15 mouse cellular contexts compared by ENCODE assay signal in genomic region chr17:78994931-78995820, GRCm38 (mm10). TPM values are rescaled to one million over a fixed set of nuclear protein-coding genes. Genes with fewer than 3 reads are reported as not detected.
A peak's percentile ranks its signal among the peaks of the same experiment; 100 is the strongest.
DNase-seq lines count a peak whose midpoint lies in the region; TF ChIP-seq lines count a peak whose summit lies in the region.
"Had no signal": no experiment of that assay in that cellular context is flagged by ENCODE, and none has a peak within 500 bp of the region (broad histone marks: within the 10 kb centered on the region; RNA-seq: fewer than 3 reads in every experiment).

No protein-coding gene starts in this region.

- peak; percentile 20 for DNase-seq in adrenal gland, postnatal 10 days
- no peak for DNase-seq in adrenal gland, adult 18-20 months (ENCODE audit: low spot score in 2 of 2)
- peak; percentile 72 for DNase-seq in kidney, adult 2 months
- no peak for DNase-seq in kidney, postnatal 4 days
- DNase-seq in 3T3-L1 (ENCODE audit: low read depth, low spot score): peak; percentile 78
- no peak for DNase-seq in cerebellum, postnatal 4 days (ENCODE audit: low spot score in 2 of 2)
- DNase-seq in thymus, postnatal 0 days (ENCODE audit: low spot score): no peak
- DNase-seq: cerebellum, adult 11 months; right cerebral cortex, postnatal 25 days; thymus, postnatal 36 days had no signal

- no peak for TF ChIP-seq CTCF in kidney, adult 2 months (conservative IDR thresholded peaks at IDR 0.05; ENCODE audit: insufficient read depth, insufficient read length, low read depth, low read length)
- TF ChIP-seq CTCF in embryonic fibroblast, embryonic 13.5 days (IDR thresholded peaks at IDR 0.05; ENCODE audit: borderline replicate concordance, insufficient read depth, low read length): no peak

- H3K27me3 ChIP-seq in kidney, adult 2 months (replicated peaks; ENCODE audit: control insufficient read depth, insufficient read depth, low read length): no peaks in the 10 kb centered on the region
- H3K27me3 ChIP-seq: hindbrain, embryonic 12.5 days; stomach, embryonic 15.5 days had no signal

- peaks cover 17% of the 10 kb centered on the region for H3K4me1 ChIP-seq in kidney, adult 2 months (ENCODE audit: control insufficient read depth, insufficient read depth, low read length)
- peaks cover 19% of the 10 kb centered on the region for H3K4me1 ChIP-seq in embryonic fibroblast, embryonic 13.5 days (ENCODE audit: control insufficient read depth, insufficient read depth, low read length)
- H3K4me1 ChIP-seq: hindbrain, embryonic 12.5 days had no signal

- no peak overlapping the region for H3K4me3 ChIP-seq in kidney, adult 2 months (ENCODE audit: insufficient read depth, low read depth, low read length)
- no peak overlapping the region for H3K4me3 ChIP-seq in embryonic fibroblast, embryonic 13.5 days (ENCODE audit: insufficient read depth, low read length)
- H3K4me3 ChIP-seq: erythroblast, embryonic 14.5 days; hindbrain, embryonic 12.5 days; stomach, embryonic 15.5 days had no signal

- peak overlapping the region; percentile 93 for H3K27ac ChIP-seq in kidney, adult 2 months (ENCODE audit: insufficient read depth, low read depth, low read length)
- peak overlapping the region; percentile 65 for H3K27ac ChIP-seq in embryonic fibroblast, embryonic 13.5 days (ENCODE audit: insufficient read depth, low read length)
- H3K27ac ChIP-seq: hindbrain, embryonic 12.5 days; liver, embryonic 14.5 days; stomach, embryonic 15.5 days had no signal

- no peak for TF ChIP-seq POLR2A in kidney, adult 2 months (IDR thresholded peaks at IDR 0.05; ENCODE audit: low read depth, low read length)
- no peak for TF ChIP-seq POLR2A in embryonic fibroblast, embryonic 13.5 days (IDR thresholded peaks at IDR 0.05; ENCODE audit: low read depth, low read length)

- no peaks in the 10 kb centered on the region for H3K36me3 ChIP-seq in kidney, adult 2 months (ENCODE audit: control insufficient read depth, insufficient read depth, low read length)
- H3K36me3 ChIP-seq: hindbrain, embryonic 12.5 days; stomach, embryonic 15.5 days had no signal

- WGBS in kidney, adult 2 months: 14% methylated on average over 9 of the region's 9 CpGs

RNA-seq across cellular contexts. Expression of gene Prkd3, which starts 25.4 kb away (rescaled TPM):
- 10 to 100 TPM; 39.3 to 43.6 TPM for total RNA-seq in adrenal gland, postnatal 10 days (2021)
- 10 to 100 TPM; 18.5 to 21.8 TPM for total RNA-seq in adrenal gland, adult 18-20 months (2021)
- 9.4 and 10.3 TPM in 2 replicates for polyA plus RNA-seq in kidney, adult 2 months (2012; rRNA removed)
- 37.2 and 48.3 TPM in 2 replicates for polyA plus RNA-seq in embryonic fibroblast, embryonic 13.5 days (2011; ENCODE audit: insufficient read length, low read depth, missing spikeins)
- polyA plus RNA-seq in thymus, postnatal 0 days (2015; fragmentation: Nextera tagmentation; extraction: Ambion mirVana): 25.0 and 26.6 TPM in 2 replicates

RNA-seq across cellular contexts. Expression of gene Qpct, which starts 56.5 kb away (rescaled TPM):
- 10 to 100 TPM; 17.7 to 24.7 TPM for total RNA-seq in adrenal gland, postnatal 10 days (2021)
- total RNA-seq in adrenal gland, adult 18-20 months (2021): 1 to 10 TPM; 7.3 to 8.1 TPM
- polyA plus RNA-seq in kidney, adult 2 months (2012; rRNA removed): 2.3 and 2.7 TPM in 2 replicates
- polyA plus RNA-seq in embryonic fibroblast, embryonic 13.5 days (2011; ENCODE audit: insufficient read length, low read depth, missing spikeins): 6.1 and 9.7 TPM in 2 replicates
- 5.3 and 6.1 TPM in 2 replicates for polyA plus RNA-seq in thymus, postnatal 0 days (2015; fragmentation: Nextera tagmentation; extraction: Ambion mirVana)
- polyA plus RNA-seq: erythroblast, embryonic 14.5 days had no signal

RNA-seq across cellular contexts. Expression of gene Ndufaf7, which starts 58.2 kb away (rescaled TPM):
- 10 to 100 TPM; 48.7 to 51.6 TPM for total RNA-seq in adrenal gland, postnatal 10 days (2021)
- total RNA-seq in adrenal gland, adult 18-20 months (2021): 10 to 100 TPM; 43.9 to 47.8 TPM
- polyA plus RNA-seq in kidney, adult 2 months (2012; rRNA removed): 16.7 and 20.8 TPM in 2 replicates
- polyA plus RNA-seq in embryonic fibroblast, embryonic 13.5 days (2011; ENCODE audit: insufficient read length, low read depth, missing spikeins): 40.1 and 44.1 TPM in 2 replicates
- polyA plus RNA-seq in thymus, postnatal 0 days (2015; fragmentation: Nextera tagmentation; extraction: Ambion mirVana): 45.1 and 55.0 TPM in 2 replicates

RNA-seq across cellular contexts. Expression of gene Cebpz, which starts 58.3 kb away (rescaled TPM):
- 10 to 100 TPM; 33.2 to 37.9 TPM for total RNA-seq in adrenal gland, postnatal 10 days (2021)
- total RNA-seq in adrenal gland, adult 18-20 months (2021): 10 to 100 TPM; 46.4 to 50.8 TPM
- polyA plus RNA-seq in kidney, adult 2 months (2012; rRNA removed): 3.1 and 6.8 TPM in 2 replicates
- polyA plus RNA-seq in embryonic fibroblast, embryonic 13.5 days (2011; ENCODE audit: insufficient read length, low read depth, missing spikeins): 40.3 and 44.0 TPM in 2 replicates
- 86.9 and 103 TPM in 2 replicates for polyA plus RNA-seq in thymus, postnatal 0 days (2015; fragmentation: Nextera tagmentation; extraction: Ambion mirVana)

Comparison
In these comparisons a context has a peak if more than half of its experiments do, and no peak if none do; other contexts are left out.
1. DNase-seq: peak in adrenal gland, postnatal 10 days (single experiment), kidney, adult 2 months (single experiment) and 3T3-L1 (single experiment); none in adrenal gland, adult 18-20 months (0 of 2), kidney, postnatal 4 days (0 of 2), cerebellum, postnatal 4 days (0 of 2) and thymus, postnatal 0 days (single experiment).